Mouse (Mus musculus) embryonic facial prominence, embryonic 13.5 days (tissue): ENCODE measurements around the gene Cd207. TPM values are rescaled to one million over a fixed set of nuclear protein-coding genes. Genes with fewer than 3 reads are reported as not detected.

ENCODE experiments used
- ATAC-seq: fragments of 200-750 bp; cut with Nextera tagmentation; 2 replicates; pipeline ENCODE4 v1.8.0; 2017; ENCODE audit warnings: low read depth; ENCODE audit not compliant: insufficient number of reproducible peaks, insufficient read depth, low FRiP score, low TSS enrichment
- H3K27ac ChIP-seq: fragments of 300-500 bp; sonication (generic); 2 replicates; pipeline ENCODE4 v1.5.1; 2015; ENCODE audit warnings: moderate library complexity, mild to moderate bottlenecking, inconsistent platforms
- H3K27me3 ChIP-seq: fragments of 300-500 bp; sonication (generic); 2 replicates; pipeline ENCODE4 v1.6.1; 2015; ENCODE audit warnings: mild to moderate bottlenecking, inconsistent platforms
- H3K36me3 ChIP-seq: fragments of 300-500 bp; sonication (generic); 2 replicates; pipeline ENCODE4 v1.6.1; 2015; ENCODE audit warnings: mild to moderate bottlenecking, inconsistent platforms
- H3K4me1 ChIP-seq: fragments of 300-500 bp; sonication (generic); 2 replicates; pipeline ENCODE4 v1.6.1; 2015; ENCODE audit warnings: inconsistent platforms
- H3K4me2 ChIP-seq: fragments of 300-500 bp; sonication (generic); 2 replicates; pipeline ENCODE4 v1.6.1; 2015; ENCODE audit warnings: moderate library complexity, mild to moderate bottlenecking, inconsistent platforms
- H3K4me3 ChIP-seq: fragments of 300-500 bp; sonication (generic); 2 replicates; pipeline ENCODE4 v1.5.1; 2015; ENCODE audit warnings: mild to moderate bottlenecking, inconsistent platforms
- H3K9ac ChIP-seq: fragments of 300-500 bp; sonication (generic); 2 replicates; pipeline ENCODE4 v1.6.1; 2015; ENCODE audit warnings: mild to moderate bottlenecking, inconsistent platforms
- H3K9me3 ChIP-seq: fragments of 300-500 bp; sonication (generic); 2 replicates; pipeline ENCODE4 v1.6.1; 2016; ENCODE audit warnings: inconsistent platforms
- WGBS: fragments of 180-500 bp; shearing (Covaris S2); methylation state at CpG from one replicate; pipeline ENCODE4 v1.1.7; 2015; ENCODE audit warnings: mixed read lengths; 5-methylcytosine and 5-hydroxymethylcytosine counted together
- polyA plus RNA-seq: library from polyadenylated mRNA; unstranded; fragments of >200 nt; fragmentation: Nextera tagmentation; extraction: Ambion mirVana; gene quantifications from 2 replicates; pipeline ENCODE4 v1.2.1, GENCODE M21; 2015

Gene Cd207
- polyA plus RNA-seq, 1 experiment from 2014 or later, result not detected

GRCm38 (mm10) chr6:83707738-83708510, 30.3 kb upstream of the Cd207 start:
- Histone ChIP-seq H3K9ac (no peak overlapping the region), H3K9me3 (no peaks in the 10 kb centered on the region), H3K36me3 (no peaks in the 10 kb centered on the region), H3K27me3 (peaks cover 100% of the 10 kb centered on the region), H3K4me1 (peaks cover 20% of the 10 kb centered on the region), H3K4me2 (no peak overlapping the region), H3K27ac (no peak overlapping the region), H3K4me3 (no peak overlapping the region)
- 4% methylated on average over 6 of the region's 6 CpGs for WGBS
- no peak for ATAC-seq

- ATAC-seq, result no peak
Observed at GRCm38 (mm10) chr6:83704701-83705100, 27.0 kb upstream of the Cd207 start.

GRCm38 (mm10) chr6:83704294-83704693, 26.6 kb upstream of the Cd207 start:
- peaks cover 8% of the 10 kb centered on the region for H3K4me1 ChIP-seq
- H3K4me3 ChIP-seq, result no peak overlapping the region
- no peaks in the 10 kb centered on the region for H3K36me3 ChIP-seq
- no peak overlapping the region for H3K4me2 ChIP-seq
- WGBS, result 11% methylated on average over 1 of the region's 1 CpGs
- ATAC-seq, result no peak
- H3K27ac ChIP-seq, result no peak overlapping the region
- peaks cover 97% of the 10 kb centered on the region for H3K27me3 ChIP-seq
- no peaks in the 10 kb centered on the region for H3K9me3 ChIP-seq
- H3K9ac ChIP-seq, result no peak overlapping the region

More at GRCm38 (mm10) chr6:83704701-83705100, 27.0 kb upstream of the Cd207 start:
- WGBS, result 17% methylated on average over 5 of the region's 5 CpGs
- H3K36me3 ChIP-seq, result no peaks in the 10 kb centered on the region
- H3K9ac ChIP-seq, result no peak overlapping the region
- H3K9me3 ChIP-seq, result no peaks in the 10 kb centered on the region
- H3K4me1 ChIP-seq, result peaks cover 8% of the 10 kb centered on the region
- no peak overlapping the region for H3K4me2 ChIP-seq
- peaks cover 97% of the 10 kb centered on the region for H3K27me3 ChIP-seq
- no peak overlapping the region for H3K27ac ChIP-seq
- no peak overlapping the region for H3K4me3 ChIP-seq

- no peak for ATAC-seq
- Histone ChIP-seq H3K4me1 (peaks cover 8% of the 10 kb centered on the region), H3K36me3 (no peaks in the 10 kb centered on the region)
Observed at GRCm38 (mm10) chr6:83703722-83704078, 26.0 kb upstream of the Cd207 start.

GRCm38 (mm10) chr6:83703000-83703721, 25.5 kb upstream of the Cd207 start:
- H3K9ac ChIP-seq, result no peak overlapping the region
- under 1% methylated on average over 27 of the region's 27 CpGs for WGBS
- H3K36me3 ChIP-seq, result no peaks in the 10 kb centered on the region
- no peaks in the 10 kb centered on the region for H3K9me3 ChIP-seq
- no peak overlapping the region; the same call in 1 of the 2 replicates for H3K4me2 ChIP-seq
- no peak overlapping the region for H3K27ac ChIP-seq
- no peak overlapping the region for H3K4me3 ChIP-seq
- peaks cover 8% of the 10 kb centered on the region for H3K4me1 ChIP-seq
- H3K27me3 ChIP-seq, result peaks cover 97% of the 10 kb centered on the region
- ATAC-seq, result no peak

More at GRCm38 (mm10) chr6:83703722-83704078, 26.0 kb upstream of the Cd207 start:
- Histone ChIP-seq H3K27ac (no peak overlapping the region), H3K4me2 (no peak overlapping the region), H3K9me3 (no peaks in the 10 kb centered on the region), H3K9ac (no peak overlapping the region), H3K4me3 (no peak overlapping the region), H3K27me3 (peaks cover 97% of the 10 kb centered on the region)
- under 1% methylated on average over 10 of the region's 10 CpGs for WGBS

- Histone ChIP-seq H3K4me3 (peak overlapping the region; percentile 23), H3K36me3 (no peaks in the 10 kb centered on the region), H3K9me3 (no peaks in the 10 kb centered on the region), H3K4me1 (peaks cover 8% of the 10 kb centered on the region), H3K4me2 (peak overlapping the region; percentile 43), H3K9ac (no peak overlapping the region), H3K27me3 (peaks cover 97% of the 10 kb centered on the region), H3K27ac (no peak overlapping the region)
- ATAC-seq, result no peak
- WGBS, result under 1% methylated on average over 53 of the region's 53 CpGs
Observed at GRCm38 (mm10) chr6:83702146-83702999, 24.7 kb upstream of the Cd207 start.

GRCm38 (mm10) chr6:83701001-83701400, 23.3 kb upstream of the Cd207 start:
- under 1% methylated on average over 11 of the region's 11 CpGs for WGBS
- Histone ChIP-seq H3K4me2 (no peak overlapping the region), H3K9ac (no peak overlapping the region), H3K4me1 (peaks cover 8% of the 10 kb centered on the region), H3K9me3 (no peaks in the 10 kb centered on the region), H3K27me3 (peaks cover 97% of the 10 kb centered on the region), H3K4me3 (no peak overlapping the region), H3K27ac (no peak overlapping the region), H3K36me3 (no peaks in the 10 kb centered on the region)
- no peak for ATAC-seq

GRCm38 (mm10) chr6:83699971-83700370, 22.3 kb upstream of the Cd207 start:
- H3K4me2 ChIP-seq, result no peak overlapping the region
- H3K9me3 ChIP-seq, result no peaks in the 10 kb centered on the region
- no peak overlapping the region for H3K9ac ChIP-seq
- H3K27me3 ChIP-seq, result peaks cover 97% of the 10 kb centered on the region
- H3K4me1 ChIP-seq, result peaks cover 8% of the 10 kb centered on the region
- WGBS, result 2% methylated on average over 5 of the region's 5 CpGs
- no peaks in the 10 kb centered on the region for H3K36me3 ChIP-seq
- H3K4me3 ChIP-seq, result no peak overlapping the region
- no peak for ATAC-seq
- no peak overlapping the region for H3K27ac ChIP-seq

GRCm38 (mm10) chr6:83697932-83698331, 20.3 kb upstream of the Cd207 start:
- no peak for ATAC-seq
- Histone ChIP-seq H3K4me1 (peaks cover 8% of the 10 kb centered on the region), H3K4me2 (no peak overlapping the region), H3K9me3 (no peaks in the 10 kb centered on the region), H3K27me3 (peaks cover 97% of the 10 kb centered on the region), H3K4me3 (no peak overlapping the region), H3K27ac (no peak overlapping the region), H3K9ac (no peak overlapping the region), H3K36me3 (no peaks in the 10 kb centered on the region)
- 1% methylated on average over 8 of the region's 8 CpGs for WGBS

GRCm38 (mm10) chr6:83696684-83697083, 19.0 kb upstream of the Cd207 start:
- WGBS, result 3% methylated on average over 7 of the region's 7 CpGs
- no peak overlapping the region for H3K9ac ChIP-seq
- no peaks in the 10 kb centered on the region for H3K36me3 ChIP-seq
- no peaks in the 10 kb centered on the region for H3K9me3 ChIP-seq
- H3K4me3 ChIP-seq, result no peak overlapping the region
- no peak overlapping the region for H3K27ac ChIP-seq
- ATAC-seq, result no peak
- H3K4me1 ChIP-seq, result no peaks in the 10 kb centered on the region
- H3K27me3 ChIP-seq, result peaks cover 99% of the 10 kb centered on the region
- no peak overlapping the region for H3K4me2 ChIP-seq

- H3K27me3 ChIP-seq, result peaks cover 99% of the 10 kb centered on the region
- no peak overlapping the region for H3K4me3 ChIP-seq
- H3K9me3 ChIP-seq, result no peaks in the 10 kb centered on the region
- H3K4me1 ChIP-seq, result no peaks in the 10 kb centered on the region
- H3K36me3 ChIP-seq, result no peaks in the 10 kb centered on the region
- no peak overlapping the region for H3K27ac ChIP-seq
- no peak overlapping the region for H3K9ac ChIP-seq
- H3K4me2 ChIP-seq, result no peak overlapping the region
- ATAC-seq, result no peak
- WGBS, result 6% methylated on average over 3 of the region's 3 CpGs
Observed at GRCm38 (mm10) chr6:83695731-83696130, 18.1 kb upstream of the Cd207 start.
